Mouse (Mus musculus) lung, postnatal 4 days (tissue): ENCODE data around the gene Atp2c2.

Experiments
- DNase-seq, 2 experiments: peaks; one replicate each; pipeline ENCODE4 v3.0.0; 2021

Atp2c2 gene

DNA sequence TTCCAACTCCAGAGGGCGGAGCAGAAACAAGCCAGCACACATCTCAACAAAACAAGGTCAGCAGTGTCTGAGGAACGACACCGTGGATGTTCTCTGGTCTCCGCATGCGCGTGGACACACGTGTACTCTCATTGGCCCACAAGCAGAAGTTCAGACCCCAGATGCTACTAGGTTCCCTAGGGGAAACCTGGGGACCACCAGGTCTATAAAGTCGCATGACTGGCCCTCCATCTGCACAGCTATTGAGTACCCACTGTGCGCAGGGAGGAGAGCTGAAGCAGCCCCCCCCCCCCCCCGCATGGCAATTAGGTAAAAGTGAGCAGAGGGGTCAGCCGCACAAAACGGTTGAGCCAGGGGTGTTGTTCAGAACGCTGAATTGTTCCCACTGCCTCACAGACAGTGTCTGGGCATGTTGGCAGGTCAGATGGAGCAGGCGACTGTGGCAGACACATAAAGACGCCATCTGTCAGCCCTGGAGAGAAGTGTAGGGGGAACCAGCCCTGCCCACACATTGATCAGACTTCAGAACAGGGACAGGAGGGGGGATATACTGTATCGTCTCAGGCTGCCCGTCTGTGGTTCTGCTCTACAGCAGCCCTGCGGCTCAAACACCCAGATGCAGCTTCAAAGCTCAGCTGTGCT, 86.1 kb downstream of the Atp2c2 start:
- DNase-seq, result no peak

GRCm38 (mm10) chr8:119786871-119787270, 87.1 kb downstream of the Atp2c2 start:
- DNase-seq, result no peak

DNA sequence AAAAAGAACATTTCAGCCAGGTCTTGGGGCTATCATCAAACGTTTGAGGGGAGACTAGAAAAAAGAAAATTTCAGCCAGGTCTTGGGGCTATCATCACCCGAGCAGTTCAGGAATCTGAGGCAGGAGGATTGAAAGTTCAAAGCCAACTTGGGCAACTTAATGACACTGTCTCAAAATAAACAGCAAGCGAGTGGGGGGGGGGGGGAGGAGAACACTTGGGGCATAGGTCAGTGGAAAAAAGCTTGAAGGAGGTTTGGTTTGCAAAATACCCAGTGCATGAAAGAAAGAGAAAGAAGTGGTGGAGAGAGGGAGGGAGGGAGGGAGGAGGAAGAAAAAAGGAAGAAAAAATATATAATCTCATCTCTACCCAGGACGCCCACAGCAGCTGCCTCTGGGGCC, 87.5 kb downstream of the Atp2c2 start:
- DNase-seq, result no peak

DNA sequence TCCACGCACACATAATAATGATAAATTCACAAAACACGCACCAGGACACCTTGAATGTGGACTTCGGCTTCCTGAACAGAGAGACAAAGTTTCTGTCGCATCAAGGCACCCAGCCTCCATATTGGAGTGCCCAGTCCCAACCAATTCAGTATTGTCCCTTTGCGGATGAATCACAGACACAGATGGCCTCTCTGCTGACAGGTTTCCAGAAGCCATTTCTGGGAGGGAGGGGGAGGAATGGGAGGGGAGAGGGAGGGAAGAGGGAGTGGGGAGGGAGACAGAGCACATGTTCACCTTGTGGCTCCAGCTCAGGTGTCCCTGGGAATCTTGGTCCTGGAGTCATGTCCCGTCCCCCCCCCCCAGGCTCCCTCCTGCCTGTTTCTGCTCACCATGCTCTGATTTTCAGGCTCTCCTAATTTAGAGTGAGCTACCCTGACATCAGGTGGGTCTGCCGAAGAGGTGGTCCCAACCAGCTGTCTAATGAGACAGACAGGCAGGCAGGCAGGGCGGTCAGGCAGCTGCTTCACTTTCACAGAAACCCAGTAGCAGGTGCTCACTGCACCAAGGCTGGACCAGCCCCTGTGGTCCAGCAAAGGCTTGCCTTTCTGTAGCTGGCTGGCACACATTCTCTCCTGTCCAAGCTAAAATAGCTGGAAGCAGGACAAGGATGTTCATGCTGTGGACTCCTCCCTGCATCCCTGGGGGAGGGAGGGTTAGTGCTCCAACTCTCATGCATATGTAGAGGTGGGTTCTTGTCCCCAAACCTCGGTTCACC, 89.0 kb downstream of the Atp2c2 start:
- no peak for DNase-seq

DNA sequence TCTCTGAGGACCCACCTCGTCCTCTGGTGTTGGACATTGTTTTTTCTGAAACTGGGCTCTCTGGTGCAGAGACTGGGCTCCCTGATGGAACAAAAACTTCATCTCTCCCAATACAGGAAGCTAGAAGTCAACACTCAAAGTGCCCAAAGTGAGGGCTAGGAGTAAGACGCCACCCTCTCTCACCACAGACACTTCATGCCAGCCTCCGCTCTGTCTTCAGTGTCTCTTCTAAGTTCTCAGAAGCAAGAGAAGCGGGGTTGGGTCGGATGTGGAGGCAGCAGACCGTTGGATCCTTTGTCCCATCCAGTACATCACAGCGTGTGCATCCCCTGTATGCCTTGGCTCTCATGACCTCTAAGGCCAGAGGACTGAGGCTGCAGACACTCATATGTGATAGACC, 89.8 kb downstream of the Atp2c2 start:
- no peak for DNase-seq

- DNase-seq, result peak; percentile 75
Observed at GRCm38 (mm10) chr8:119791804-119792704, 92.2 kb downstream of the Atp2c2 start.

GRCm38 (mm10) chr8:119794689-119795088, 94.9 kb downstream of the Atp2c2 start:
- no peak for DNase-seq

DNA sequence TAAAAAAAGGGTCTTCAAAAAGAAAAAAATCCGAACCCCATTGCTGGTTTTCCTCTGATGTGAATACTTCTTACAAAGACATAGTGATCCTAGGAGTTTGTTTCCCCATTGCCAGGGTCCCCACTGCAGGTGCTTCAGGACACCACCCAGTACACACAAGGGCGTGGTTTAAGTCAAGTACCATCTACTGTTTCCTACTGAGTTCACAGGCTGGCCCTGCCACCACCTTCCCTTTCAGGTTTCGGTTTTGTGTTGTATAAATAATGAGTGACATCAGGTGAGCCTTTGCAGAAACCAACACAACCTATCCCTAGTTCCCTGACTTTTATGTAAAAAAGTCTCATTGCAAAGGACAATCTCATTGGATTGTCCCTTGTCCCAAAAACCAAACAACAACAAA, 95.8 kb downstream of the Atp2c2 start:
- DNase-seq, result no peak

GRCm38 (mm10) chr8:119798170-119798964, 98.6 kb downstream of the Atp2c2 start:
- DNase-seq, result peak; percentile 72 to 73

DNA sequence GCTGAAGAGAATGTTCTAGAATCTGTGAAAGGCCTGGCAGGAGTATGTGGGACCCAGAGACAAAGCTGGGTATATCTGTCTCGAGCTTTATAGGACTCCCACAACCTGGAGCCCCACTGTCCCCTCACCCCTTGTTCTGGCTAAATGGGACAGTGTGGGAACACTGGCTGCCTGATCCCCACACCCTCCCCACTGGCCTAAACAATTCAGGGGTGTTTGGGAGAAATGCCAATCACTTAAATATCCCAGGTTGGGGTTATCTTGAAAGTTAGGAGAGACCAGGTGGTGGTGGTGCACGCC, 99.1 kb downstream of the Atp2c2 start:
- DNase-seq, result no peak

- DNase-seq, result no peak
Observed at GRCm38 (mm10) chr8:119801168-119801567, 101.4 kb downstream of the Atp2c2 start.

DNA sequence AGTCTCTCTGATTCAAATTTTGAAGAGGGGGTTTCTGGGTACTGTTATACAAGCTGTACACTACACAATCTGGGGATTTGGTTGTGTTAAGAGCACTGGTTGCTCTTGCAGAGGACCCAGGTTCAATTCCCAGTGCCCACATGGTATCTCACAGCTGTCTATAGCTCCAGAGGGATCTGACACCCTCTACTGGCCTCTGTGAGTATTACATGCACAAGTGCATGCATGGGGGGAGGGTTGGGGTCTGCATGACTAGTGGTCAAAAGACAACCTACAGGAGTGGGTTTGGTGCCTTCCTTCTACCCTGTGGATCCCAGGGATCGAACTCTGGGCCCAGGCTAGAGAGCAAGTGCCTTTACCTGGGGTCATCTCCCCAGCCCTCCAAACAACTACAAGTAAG, 102.8 kb downstream of the Atp2c2 start:
- DNase-seq, result no peak

- DNase-seq, result no peak
Observed at GRCm38 (mm10) chr8:119805275-119805674, 105.5 kb downstream of the Atp2c2 start.

- peak; percentile 61 to 73 for DNase-seq
Observed at GRCm38 (mm10) chr8:119806422-119807263, 106.8 kb downstream of the Atp2c2 start.
